1 mouse cellular context compared by ENCODE assay signal in the genomic region with DNA sequence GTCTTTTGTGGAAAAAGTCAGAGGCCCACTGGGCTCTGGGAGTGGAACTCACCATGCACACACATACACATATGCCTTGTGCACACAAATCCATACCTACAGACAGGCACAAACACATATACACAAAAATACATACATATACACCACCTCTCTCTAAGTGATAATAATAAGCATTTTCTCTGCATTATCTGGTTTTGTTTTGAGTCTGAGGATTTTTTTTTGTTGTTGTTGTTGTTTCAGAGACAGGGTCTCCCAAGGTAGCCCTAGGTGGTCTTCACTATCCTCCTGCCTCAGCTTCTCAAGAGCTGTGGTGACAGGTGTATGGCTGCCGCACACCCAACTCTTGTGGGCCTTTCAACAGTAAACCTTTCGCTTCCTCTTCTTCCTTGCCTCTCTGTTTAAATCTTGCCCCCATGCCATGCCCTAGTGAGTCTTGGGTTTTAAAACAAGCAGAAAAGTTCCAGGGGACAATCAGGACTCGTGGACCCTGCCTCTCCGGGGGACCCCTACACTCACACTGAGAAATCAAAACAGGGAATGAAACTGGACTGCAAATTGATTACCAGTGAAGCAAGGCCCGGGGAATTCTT.
TF ChIP-seq lines count a peak whose summit lies in the region.

No protein-coding gene starts in this region.

TF ChIP-seq in CH12.LX, 34 proteins besides CTCF, POLR2A, EP300 and RAD21 (continued from another document):
- TF ChIP-seq ZMIZ1 (IDR thresholded peaks at IDR 0.05; ENCODE audit: low read depth, low read length) (0 out of 2 replicates have a peak, but pooled peaks have one; percentile 40), MXI1 (IDR thresholded peaks at IDR 0.05; ENCODE audit: low read depth, low read length) (peak; percentile 49; the same call in 1 of the 2 replicates), ELF1 (IDR thresholded peaks at IDR 0.05; ENCODE audit: low read depth, low read length) (peak; percentile 40; the same call in 1 of the 2 replicates), ETS1 (conservative IDR thresholded peaks at IDR 0.05; ENCODE audit: low read depth, low read length) (peak; percentile 51), NRF1 (IDR thresholded peaks at IDR 0.05; ENCODE audit: low read depth, low read length) (0 out of 2 replicates have a peak, but pooled peaks have one; percentile 2), MYC (IDR thresholded peaks at IDR 0.05; ENCODE audit: low read depth, low read length) (peak; percentile 80), KAT2A (IDR thresholded peaks at IDR 0.05; ENCODE audit: insufficient replicate concordance, low read length) (no peak), TCF12 (IDR thresholded peaks at IDR 0.05; ENCODE audit: low read depth, low read length) (peak; percentile 72), IRF4 (IDR thresholded peaks at IDR 0.05; ENCODE audit: low read depth, low read length) (peak; percentile 90), CHD1 (IDR thresholded peaks at IDR 0.05; ENCODE audit: low read depth, low read length) (peak; percentile 93), SIN3A (IDR thresholded peaks at IDR 0.05; ENCODE audit: low read length) (0 out of 2 replicates have a peak, but pooled peaks have one; percentile 9), BHLHE40 (IDR thresholded peaks at IDR 0.05; ENCODE audit: low read depth, low read length) (peak; percentile 36; the same call in 1 of the 2 replicates), MAZ (IDR thresholded peaks at IDR 0.05; ENCODE audit: low read depth, low read length) (0 out of 2 replicates have a peak, but pooled peaks have one; percentile 64), ZNF384 (IDR thresholded peaks at IDR 0.05; ENCODE audit: low read depth, low read length) (no peak)
